Mouse (Mus musculus) neural tube, embryonic 11.5 days (tissue): ENCODE results near the gene Ctss. TPM values are rescaled to one million over a fixed set of nuclear protein-coding genes. Genes with fewer than 3 reads are reported as not detected.

Source experiments
- ATAC-seq: fragments of 200-750 bp; cut with Nextera tagmentation; 2 replicates; pipeline ENCODE4 v1.8.0; 2017; ENCODE audit warnings: moderate number of reproducible peaks, mild to moderate bottlenecking, moderate TSS enrichment, moderate library complexity; ENCODE audit not compliant: insufficient read depth, low FRiP score, low TSS enrichment
- DNase-seq: peaks from one replicate; pipeline ENCODE4 v3.0.0-alpha.2; 2015; ENCODE audit warnings: low spot score
- H3K27ac ChIP-seq: fragments of 300-500 bp; sonication (generic); 2 replicates; pipeline ENCODE4 v1.5.1; 2014; ENCODE audit warnings: low read depth, mild to moderate bottlenecking, low read length
- H3K27me3 ChIP-seq: fragments of 300-500 bp; sonication (generic); 2 replicates; pipeline ENCODE4 v1.6.1; 2014; ENCODE audit warnings: mild to moderate bottlenecking, low read length, mixed read lengths; ENCODE audit not compliant: control insufficient read depth, insufficient read depth
- H3K36me3 ChIP-seq: fragments of 300-500 bp; sonication (generic); 2 replicates; pipeline ENCODE4 v1.6.1; 2014; ENCODE audit warnings: mild to moderate bottlenecking, low read length, moderate library complexity, mixed read lengths; ENCODE audit not compliant: control insufficient read depth, insufficient read depth
- H3K4me1 ChIP-seq: fragments of 300-500 bp; sonication (generic); 2 replicates; pipeline ENCODE4 v1.6.1; 2014; ENCODE audit warnings: low read length, mixed read lengths; ENCODE audit not compliant: control insufficient read depth, insufficient read depth
- H3K4me2 ChIP-seq: fragments of 300-500 bp; sonication (generic); 2 replicates; pipeline ENCODE4 v1.6.1; 2014; ENCODE audit warnings: low read depth, mild to moderate bottlenecking, moderate library complexity
- H3K4me3 ChIP-seq: fragments of 300-500 bp; sonication (generic); 2 replicates; pipeline ENCODE4 v1.5.1; 2014; ENCODE audit warnings: low read depth, low read length
- H3K9ac ChIP-seq: fragments of 300-500 bp; sonication (generic); 2 replicates; pipeline ENCODE4 v1.6.1; 2014; ENCODE audit warnings: mild to moderate bottlenecking, low read length
- H3K9me3 ChIP-seq: fragments of 300-500 bp; sonication (generic); 2 replicates; pipeline ENCODE4 v1.6.1; 2016; ENCODE audit warnings: low read length; ENCODE audit not compliant: control insufficient read depth
- whole genome bisulfite sequencing: fragments of 180-500 bp; shearing (Covaris S2); extraction: QIAGEN DNeasy Blood & Tissue Kit; methylation state at CpG from one replicate; pipeline ENCODE4 v1.1.7; 2014; 5-methylcytosine and 5-hydroxymethylcytosine counted together
- polyA plus RNA-seq: library from polyadenylated mRNA; unstranded; fragments of >200 nt; fragmentation: Nextera tagmentation; extraction: Ambion mirVana; gene quantifications from 2 replicates; pipeline ENCODE4 v1.2.1, GENCODE M21; 2014

Ctss gene
- 8.3 and 8.8 TPM in 2 replicates for polyA plus RNA-seq

DNA sequence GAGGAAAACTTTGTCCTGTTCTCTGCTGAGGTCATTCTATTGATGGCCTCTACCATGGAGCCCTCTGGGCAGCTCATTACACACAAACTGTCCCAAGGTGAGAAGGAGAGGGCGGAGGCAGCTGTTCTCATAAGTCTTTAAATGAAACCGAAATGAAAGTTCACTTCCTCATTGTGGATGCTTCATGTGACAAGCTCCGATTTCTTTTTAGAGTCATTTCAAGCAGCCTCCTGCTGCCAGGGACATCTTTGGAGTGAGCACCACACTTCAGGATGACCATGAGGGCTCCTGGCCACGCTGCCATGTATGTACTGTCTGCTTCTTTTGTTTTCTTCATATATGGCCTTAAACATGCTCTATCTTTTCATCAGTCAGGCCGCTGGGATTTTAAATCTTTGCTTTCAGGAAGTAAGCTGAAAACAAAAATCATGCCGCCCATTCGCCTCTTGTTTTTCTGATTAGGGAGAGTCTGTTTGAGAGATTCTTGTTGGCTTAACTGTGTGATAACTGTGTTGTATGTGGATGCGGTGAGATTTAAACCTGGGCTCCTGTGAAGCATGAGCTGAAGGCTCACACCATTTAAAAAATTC lies at the start of gene Ctss:
Gene Ctss (plus strand): TSS at position 165 of the 590 bp plus-strand sequence.
- Histone ChIP-seq H3K4me2 (no peak within 1 kb of the TSS), H3K27ac (no peak within 1 kb of the TSS), H3K9me3 (no peaks in the 10 kb centered on the region), H3K9ac (no peak within 1 kb of the TSS), H3K4me1 (no peaks in the 10 kb centered on the region), H3K27me3 (no peaks in the 10 kb centered on the region), H3K36me3 (no peaks in the 10 kb centered on the region), H3K4me3 (no peak within 1 kb of the TSS)
- WGBS: 92% methylated on average over 8 of the region's 8 CpGs
- DNase-seq: no peak
- ATAC-seq: no peak

DNA sequence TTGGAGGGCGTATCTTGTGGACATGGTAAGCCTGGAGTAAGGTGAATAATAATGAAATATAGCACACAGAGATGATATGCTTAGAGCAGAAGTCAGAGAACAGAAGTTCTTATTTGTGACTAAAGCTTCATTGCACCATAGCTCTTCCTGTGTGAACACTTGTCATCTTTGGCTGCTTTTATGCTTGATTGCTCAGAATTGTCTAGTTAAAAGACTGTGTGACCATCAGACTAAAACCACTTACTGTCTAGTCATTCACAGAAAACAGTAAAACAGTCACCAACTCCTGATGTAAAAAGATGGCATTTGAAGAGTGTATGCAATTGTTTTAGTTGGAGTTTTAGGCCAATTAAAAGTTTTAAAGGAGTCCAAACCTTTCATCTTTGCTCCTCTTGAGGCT lies 47.6 kb upstream of the Ctss start:
- H3K9me3 ChIP-seq: no peaks in the 10 kb centered on the region
- peaks cover 7% of the 10 kb centered on the region; the same call in 1 of the 2 replicates for H3K36me3 ChIP-seq
- H3K4me1 ChIP-seq: no peaks in the 10 kb centered on the region
- no peaks in the 10 kb centered on the region for H3K27me3 ChIP-seq
- H3K4me3 ChIP-seq: no peak overlapping the region
- H3K27ac ChIP-seq: no peak overlapping the region
- ATAC-seq (no peak), DNase-seq (no peak)
- WGBS: 100% methylated on average over 1 of the region's 1 CpGs
- H3K9ac ChIP-seq: no peak overlapping the region
- H3K4me2 ChIP-seq: no peak overlapping the region

DNA sequence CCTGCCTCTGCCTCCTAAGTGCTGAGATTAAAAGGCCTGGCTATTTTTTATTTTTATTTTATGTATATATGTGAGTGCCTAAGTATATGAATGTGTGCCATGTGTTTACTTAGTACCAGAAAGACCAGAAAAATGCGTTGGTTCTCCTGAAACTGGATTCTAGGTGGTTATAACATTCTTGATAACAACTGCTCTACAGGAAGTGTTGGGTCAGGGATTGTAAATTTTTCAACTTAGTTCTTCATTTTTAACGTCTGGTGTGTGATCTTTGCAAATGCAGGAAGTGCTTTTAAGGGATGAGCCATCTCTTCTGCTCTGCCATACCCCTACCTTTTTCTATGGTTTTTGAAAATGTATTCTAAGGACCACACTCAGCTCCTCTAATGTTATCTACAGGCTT lies 40.2 kb upstream of the Ctss start:
- no peak for ATAC-seq
- Histone ChIP-seq H3K9ac (no peak overlapping the region), H3K4me1 (no peaks in the 10 kb centered on the region), H3K36me3 (no peaks in the 10 kb centered on the region; the same call in 1 of the 2 replicates), H3K4me2 (no peak overlapping the region), H3K27ac (no peak overlapping the region), H3K4me3 (no peak overlapping the region), H3K9me3 (no peaks in the 10 kb centered on the region), H3K27me3 (no peaks in the 10 kb centered on the region)
- DNase-seq: no peak
- WGBS: 88% methylated on average over 2 of the region's 2 CpGs

GRCm38 (mm10) chr3:95488679-95489078 lies 37.9 kb upstream of the Ctss start:
- Histone ChIP-seq H3K9ac (no peak overlapping the region), H3K4me1 (no peaks in the 10 kb centered on the region), H3K27ac (no peak overlapping the region), H3K27me3 (no peaks in the 10 kb centered on the region), H3K9me3 (no peaks in the 10 kb centered on the region), H3K36me3 (peaks cover 1% of the 10 kb centered on the region; the same call in 1 of the 2 replicates), H3K4me3 (no peak overlapping the region), H3K4me2 (no peak overlapping the region)
- ATAC-seq (no peak), DNase-seq (no peak)
- 89% methylated on average over 3 of the region's 3 CpGs for WGBS

DNA sequence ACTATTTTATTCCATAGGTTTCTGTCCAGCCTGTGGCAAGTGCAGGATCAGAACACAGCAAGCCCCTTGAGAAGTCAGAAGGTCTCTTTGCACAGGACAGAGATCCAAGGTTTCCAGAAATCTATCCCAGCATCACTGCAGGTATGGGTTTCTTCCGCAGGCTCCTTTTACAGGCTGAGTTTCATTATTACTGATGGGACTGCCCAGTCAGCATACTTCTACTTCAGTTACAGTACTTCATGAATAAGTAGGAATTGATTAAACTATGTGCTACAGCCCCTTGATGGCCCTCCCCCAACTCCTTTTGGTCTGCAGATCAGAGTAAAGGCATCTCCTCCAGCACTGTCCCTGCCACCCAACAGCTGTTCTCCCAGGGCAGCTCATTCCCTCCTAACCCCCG lies 36.3 kb upstream of the Ctss start:
- H3K27ac ChIP-seq: no peak overlapping the region
- no peaks in the 10 kb centered on the region for H3K4me1 ChIP-seq
- H3K4me2 ChIP-seq: no peak overlapping the region
- 94% methylated on average over 2 of the region's 2 CpGs for WGBS
- H3K4me3 ChIP-seq: no peak overlapping the region
- DNase-seq (no peak), ATAC-seq (no peak)
- no peaks in the 10 kb centered on the region for H3K9me3 ChIP-seq
- peaks cover 3% of the 10 kb centered on the region; the same call in 1 of the 2 replicates for H3K36me3 ChIP-seq
- H3K27me3 ChIP-seq: no peaks in the 10 kb centered on the region
- H3K9ac ChIP-seq: no peak overlapping the region

GRCm38 (mm10) chr3:95494342-95494741 lies 32.2 kb upstream of the Ctss start:
- Histone ChIP-seq H3K36me3 (peaks cover 3% of the 10 kb centered on the region; the same call in 1 of the 2 replicates), H3K27ac (no peak overlapping the region), H3K27me3 (no peaks in the 10 kb centered on the region), H3K4me1 (no peaks in the 10 kb centered on the region), H3K9ac (no peak overlapping the region), H3K4me2 (no peak overlapping the region), H3K4me3 (no peak overlapping the region), H3K9me3 (no peaks in the 10 kb centered on the region)
- 70% methylated on average over 6 of the region's 6 CpGs for WGBS
- no peak for ATAC-seq
- DNase-seq: peak; percentile 69

GRCm38 (mm10) chr3:95498229-95498628 lies 28.4 kb upstream of the Ctss start:
- H3K4me1 ChIP-seq: no peaks in the 10 kb centered on the region
- H3K36me3 ChIP-seq: peaks cover 3% of the 10 kb centered on the region; the same call in 1 of the 2 replicates
- ATAC-seq (no peak), DNase-seq (no peak)
- H3K27me3 ChIP-seq: no peaks in the 10 kb centered on the region
- H3K9me3 ChIP-seq: no peaks in the 10 kb centered on the region
- H3K27ac ChIP-seq: 0 out of 2 replicates have a peak overlapping the region, but pooled peaks have one; percentile 14
- no peak overlapping the region for H3K4me3 ChIP-seq
- 92% methylated on average over 2 of the region's 2 CpGs for WGBS
- H3K9ac ChIP-seq: no peak overlapping the region
- H3K4me2 ChIP-seq: no peak overlapping the region

DNA sequence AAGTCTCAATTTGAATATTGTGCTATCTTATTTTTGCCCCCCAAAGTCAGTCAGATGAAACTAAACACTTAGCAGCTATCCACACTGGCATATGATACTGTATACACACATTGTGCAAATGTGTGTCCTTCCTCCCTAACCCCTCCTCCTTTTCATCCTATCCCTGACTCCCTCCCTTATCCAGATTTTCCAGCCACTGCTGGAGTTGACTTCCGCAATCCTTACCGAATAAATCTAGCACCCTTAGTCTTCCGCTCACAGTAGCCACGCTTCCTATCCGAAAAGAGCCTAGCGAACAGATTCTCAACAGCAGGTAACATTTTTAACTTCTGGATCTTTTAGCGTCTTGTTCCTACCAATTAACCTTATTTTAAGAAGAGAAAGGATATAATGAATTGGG lies 27.6 kb upstream of the Ctss start, which contains the start of gene Ctsk:
Gene Ctsk (plus strand): TSS at position 233 of the 400 bp plus-strand sequence.
- no peak within 1 kb of the TSS for H3K4me2 ChIP-seq
- DNase-seq: no peak
- H3K9ac ChIP-seq: no peak within 1 kb of the TSS

GRCm38 (mm10) chr3:95499496-95500140 lies 27.0 kb upstream of the Ctss start:
- Histone ChIP-seq H3K4me2 (no peak overlapping the region), H3K9ac (no peak overlapping the region), H3K27me3 (no peaks in the 10 kb centered on the region), H3K4me3 (no peak overlapping the region), H3K36me3 (no peaks in the 10 kb centered on the region; the same call in 1 of the 2 replicates), H3K27ac (no peak overlapping the region), H3K9me3 (no peaks in the 10 kb centered on the region), H3K4me1 (no peaks in the 10 kb centered on the region)
- ATAC-seq (no peak), DNase-seq (no peak)
- WGBS: 67% methylated on average over 10 of the region's 10 CpGs

More for the DNA sequence above, 27.6 kb upstream of the Ctss start, which contains the start of gene Ctsk:
- H3K4me1 ChIP-seq: no peaks in the 10 kb centered on the region
- no peaks in the 10 kb centered on the region for H3K27me3 ChIP-seq
- no peaks in the 10 kb centered on the region; the same call in 1 of the 2 replicates for H3K36me3 ChIP-seq
- H3K4me3 ChIP-seq: no peak within 1 kb of the TSS
- no peak for ATAC-seq
- H3K27ac ChIP-seq: 0 out of 2 replicates have a peak within 1 kb of the TSS, but pooled peaks have one; percentile 14
- 88% methylated on average over 7 of the region's 7 CpGs for WGBS
- H3K9me3 ChIP-seq: no peaks in the 10 kb centered on the region
